Mouse (Mus musculus): Measurements from ENCODE around the gene 2610028H24Rik. TPM values are rescaled to one million over a fixed set of nuclear protein-coding genes. Genes with fewer than 3 reads are reported as not detected.

The 2610028H24Rik gene
- not detected in 2 replicates for polyA plus RNA-seq (2014; fragmentation: Nextera tagmentation; extraction: Ambion mirVana)

- Histone ChIP-seq H3K36me3 (ENCODE audit: control insufficient read depth, insufficient read depth, low read length) (no peaks in the 10 kb centered on the region), H3K27me3 (replicated peaks; ENCODE audit: control insufficient read depth, insufficient read depth, low read length) (no peaks in the 10 kb centered on the region), H3K4me3 (ENCODE audit: low read depth, low read length) (no peak within 1 kb of the TSS), H3K27ac (ENCODE audit: low read depth) (no peak within 1 kb of the TSS), H3K9ac (ENCODE audit: low read length) (no peak within 1 kb of the TSS), H3K9me3 (ENCODE audit: control insufficient read depth, low read length) (no peaks in the 10 kb centered on the region), H3K4me2 (ENCODE audit: low read length) (no peak within 1 kb of the TSS), H3K4me1 (replicated peaks; ENCODE audit: control insufficient read depth, insufficient read depth, low read length) (peaks cover 5% of the 10 kb centered on the region; the same call in 1 of the 2 replicates)
- ATAC-seq (replicated peaks; ENCODE audit: low FRiP score, low TSS enrichment, low read depth) (no peak), DNase-seq (ENCODE audit: low spot score) (no peak)
- WGBS, result 59% methylated on average over 5 of the region's 5 CpGs
Measured at GRCm38 (mm10) chr10:76448851-76449250, at the start of gene 2610028H24Rik. Gene 2610028H24Rik (plus strand): TSS chr10:76449081.

- Histone ChIP-seq H3K27me3 (replicated peaks; ENCODE audit: control insufficient read depth, insufficient read depth, low read length) (no peaks in the 10 kb centered on the region), H3K4me1 (replicated peaks; ENCODE audit: control insufficient read depth, insufficient read depth, low read length) (no peaks in the 10 kb centered on the region), H3K4me3 (ENCODE audit: low read depth, low read length) (no peak overlapping the region), H3K27ac (ENCODE audit: low read depth) (no peak overlapping the region), H3K9ac (ENCODE audit: low read length) (no peak overlapping the region), H3K9me3 (ENCODE audit: control insufficient read depth, low read length) (no peaks in the 10 kb centered on the region), H3K36me3 (ENCODE audit: control insufficient read depth, insufficient read depth, low read length) (peaks cover 88% of the 10 kb centered on the region), H3K4me2 (ENCODE audit: low read length) (no peak overlapping the region)
- 98% methylated on average over 10 of the region's 10 CpGs for WGBS
- DNase-seq (ENCODE audit: low spot score) (no peak), ATAC-seq (replicated peaks; ENCODE audit: low FRiP score, low TSS enrichment, low read depth) (no peak)
Measured at GRCm38 (mm10) chr10:76408520-76408919, 40.4 kb upstream of the 2610028H24Rik start.

- Histone ChIP-seq H3K9me3 (ENCODE audit: control insufficient read depth, low read length) (no peaks in the 10 kb centered on the region), H3K36me3 (ENCODE audit: control insufficient read depth, insufficient read depth, low read length) (peaks cover 96% of the 10 kb centered on the region), H3K9ac (ENCODE audit: low read length) (no peak overlapping the region), H3K4me3 (ENCODE audit: low read depth, low read length) (no peak overlapping the region), H3K27me3 (replicated peaks; ENCODE audit: control insufficient read depth, insufficient read depth, low read length) (no peaks in the 10 kb centered on the region), H3K27ac (ENCODE audit: low read depth) (no peak overlapping the region), H3K4me1 (replicated peaks; ENCODE audit: control insufficient read depth, insufficient read depth, low read length) (no peaks in the 10 kb centered on the region), H3K4me2 (ENCODE audit: low read length) (no peak overlapping the region)
- WGBS, result 96% methylated on average over 12 of the region's 12 CpGs
- ATAC-seq (replicated peaks; ENCODE audit: low FRiP score, low TSS enrichment, low read depth) (no peak), DNase-seq (ENCODE audit: low spot score) (no peak)
Measured at GRCm38 (mm10) chr10:76416811-76417210, 32.1 kb upstream of the 2610028H24Rik start.

GRCm38 (mm10) chr10:76425674-76426073, 23.2 kb upstream of the 2610028H24Rik start:
- ATAC-seq (replicated peaks; ENCODE audit: low FRiP score, low TSS enrichment, low read depth) (no peak), DNase-seq (ENCODE audit: low spot score) (no peak)
- Histone ChIP-seq H3K4me3 (ENCODE audit: low read depth, low read length) (no peak overlapping the region), H3K4me2 (ENCODE audit: low read length) (no peak overlapping the region), H3K27me3 (replicated peaks; ENCODE audit: control insufficient read depth, insufficient read depth, low read length) (no peaks in the 10 kb centered on the region), H3K9ac (ENCODE audit: low read length) (no peak overlapping the region), H3K36me3 (ENCODE audit: control insufficient read depth, insufficient read depth, low read length) (peaks cover 98% of the 10 kb centered on the region), H3K4me1 (replicated peaks; ENCODE audit: control insufficient read depth, insufficient read depth, low read length) (no peaks in the 10 kb centered on the region), H3K9me3 (ENCODE audit: control insufficient read depth, low read length) (no peaks in the 10 kb centered on the region), H3K27ac (ENCODE audit: low read depth) (no peak overlapping the region)
- WGBS, result 95% methylated on average over 7 of the region's 7 CpGs

- H3K36me3 ChIP-seq (ENCODE audit: control insufficient read depth, insufficient read depth, low read length), result peaks cover 98% of the 10 kb centered on the region
- no peak overlapping the region for H3K9ac ChIP-seq (ENCODE audit: low read length)
- no peak overlapping the region for H3K4me2 ChIP-seq (ENCODE audit: low read length)
- H3K4me3 ChIP-seq (ENCODE audit: low read depth, low read length), result no peak overlapping the region
- H3K4me1 ChIP-seq (replicated peaks; ENCODE audit: control insufficient read depth, insufficient read depth, low read length), result no peaks in the 10 kb centered on the region
- no peaks in the 10 kb centered on the region for H3K9me3 ChIP-seq (ENCODE audit: control insufficient read depth, low read length)
- 95% methylated on average over 11 of the region's 11 CpGs for WGBS
- no peaks in the 10 kb centered on the region for H3K27me3 ChIP-seq (replicated peaks; ENCODE audit: control insufficient read depth, insufficient read depth, low read length)
- no peak overlapping the region for H3K27ac ChIP-seq (ENCODE audit: low read depth)
- DNase-seq (ENCODE audit: low spot score), result no peak
- no peak for ATAC-seq (replicated peaks; ENCODE audit: low FRiP score, low TSS enrichment, low read depth)
Measured at GRCm38 (mm10) chr10:76433925-76434324, 15.0 kb upstream of the 2610028H24Rik start.

GRCm38 (mm10) chr10:76439107-76439890, 9.6 kb upstream of the 2610028H24Rik start:
- DNase-seq (ENCODE audit: low spot score) (no peak), ATAC-seq (replicated peaks; ENCODE audit: low FRiP score, low TSS enrichment, low read depth) (no peak)
- no peak overlapping the region for H3K4me2 ChIP-seq (ENCODE audit: low read length)
- no peaks in the 10 kb centered on the region for H3K27me3 ChIP-seq (replicated peaks; ENCODE audit: control insufficient read depth, insufficient read depth, low read length)
- no peak overlapping the region for H3K4me3 ChIP-seq (ENCODE audit: low read depth, low read length)
- H3K36me3 ChIP-seq (ENCODE audit: control insufficient read depth, insufficient read depth, low read length), result peaks cover 60% of the 10 kb centered on the region
- no peak overlapping the region for H3K27ac ChIP-seq (ENCODE audit: low read depth)
- no peak overlapping the region for H3K9ac ChIP-seq (ENCODE audit: low read length)
- peaks cover 17% of the 10 kb centered on the region for H3K4me1 ChIP-seq (replicated peaks; ENCODE audit: control insufficient read depth, insufficient read depth, low read length)
- WGBS, result 88% methylated on average over 9 of the region's 9 CpGs
- H3K9me3 ChIP-seq (ENCODE audit: control insufficient read depth, low read length), result no peaks in the 10 kb centered on the region

- H3K4me2 ChIP-seq (ENCODE audit: low read length), result no peak within 1 kb of the TSS
- no peak within 1 kb of the TSS for H3K27ac ChIP-seq (ENCODE audit: low read depth)
- 92% methylated on average over 17 of the region's 17 CpGs for WGBS
Measured at GRCm38 (mm10) chr10:76440281-76440680, 8.6 kb upstream of the 2610028H24Rik start, which contains the start of gene AC141477.1. Gene AC141477.1 (minus strand): TSS chr10:76440444.

GRCm38 (mm10) chr10:76442178-76443088, 6.4 kb upstream of the 2610028H24Rik start, which contains the start of gene Pcnt:
Gene Pcnt (minus strand): TSS chr10:76442786.
- WGBS, result under 1% methylated on average over 78 of the region's 78 CpGs
- Histone ChIP-seq H3K4me1 (replicated peaks; ENCODE audit: control insufficient read depth, insufficient read depth, low read length) (peaks cover 21% of the 10 kb centered on the region), H3K27ac (ENCODE audit: low read depth) (peak within 1 kb of the TSS; percentile 90), H3K4me2 (ENCODE audit: low read length) (peak within 1 kb of the TSS; percentile 87), H3K9me3 (ENCODE audit: control insufficient read depth, low read length) (no peaks in the 10 kb centered on the region), H3K27me3 (replicated peaks; ENCODE audit: control insufficient read depth, insufficient read depth, low read length) (no peaks in the 10 kb centered on the region), H3K4me3 (ENCODE audit: low read depth, low read length) (peak within 1 kb of the TSS; percentile 77), H3K36me3 (ENCODE audit: control insufficient read depth, insufficient read depth, low read length) (peaks cover 28% of the 10 kb centered on the region), H3K9ac (ENCODE audit: low read length) (peak within 1 kb of the TSS; percentile 74)
- ATAC-seq (replicated peaks; ENCODE audit: low FRiP score, low TSS enrichment, low read depth), result peak; percentile 99
- peak; percentile 96 for DNase-seq (ENCODE audit: low spot score)

More at GRCm38 (mm10) chr10:76440281-76440680, 8.6 kb upstream of the 2610028H24Rik start, which contains the start of gene AC141477.1:
- DNase-seq (ENCODE audit: low spot score), result no peak
- H3K36me3 ChIP-seq (ENCODE audit: control insufficient read depth, insufficient read depth, low read length), result peaks cover 50% of the 10 kb centered on the region
- H3K4me3 ChIP-seq (ENCODE audit: low read depth, low read length), result no peak within 1 kb of the TSS
- H3K9ac ChIP-seq (ENCODE audit: low read length), result no peak within 1 kb of the TSS
- H3K9me3 ChIP-seq (ENCODE audit: control insufficient read depth, low read length), result no peaks in the 10 kb centered on the region
- no peaks in the 10 kb centered on the region for H3K27me3 ChIP-seq (replicated peaks; ENCODE audit: control insufficient read depth, insufficient read depth, low read length)
- ATAC-seq (replicated peaks; ENCODE audit: low FRiP score, low TSS enrichment, low read depth), result no peak
- H3K4me1 ChIP-seq (replicated peaks; ENCODE audit: control insufficient read depth, insufficient read depth, low read length), result peaks cover 17% of the 10 kb centered on the region
